Mouse (Mus musculus) cerebellum, adult 2 months (tissue): Measurements from ENCODE around the gene Olfr1431. TPM values are rescaled to one million over a fixed set of nuclear protein-coding genes. Genes with fewer than 3 reads are reported as not detected.
"Not testable (repeated sequence)": the region's sequence is repeated elsewhere in the genome, so short reads cannot be mapped to it uniquely, and the experiment has no call there.

Experiments used
- DNase-seq, 2 experiments: peaks; one replicate each; pipeline ENCODE4 v3.0.0; 2021
- H3K27ac ChIP-seq: fragments of 200-500 bp; 2 replicates; pipeline ENCODE4 v1.5.1; 2012; ENCODE audit warnings: low read length, control low read depth, inconsistent platforms; ENCODE audit not compliant: insufficient read depth
- H3K27me3 ChIP-seq: fragments of 200-500 bp; 2 replicates; pipeline ENCODE4 v1.6.1; 2012; ENCODE audit warnings: inconsistent platforms, mild to moderate bottlenecking, low read length, moderate library complexity; ENCODE audit not compliant: control insufficient read depth, insufficient read depth
- H3K4me1 ChIP-seq: fragments of 200-500 bp; 2 replicates; pipeline ENCODE4 v1.6.1; 2011; ENCODE audit warnings: low read length; ENCODE audit not compliant: control insufficient read depth, insufficient read depth
- H3K4me3 ChIP-seq: fragments of 200-500 bp; replicated peaks from 2 replicates; pipeline ENCODE3; 2011; ENCODE audit warnings: mild to moderate bottlenecking, low read depth, low read length, control low read depth; ENCODE audit not compliant: insufficient read depth
- CTCF ChIP-seq: fragments of 200-500 bp; IDR thresholded peaks from 2 replicates; pipeline ENCODE4 v1.5.1; 2011; ENCODE audit warnings: low read depth, mild to moderate bottlenecking, control low read depth, low read length, moderate library complexity, borderline replicate concordance; ENCODE audit not compliant: insufficient read depth
- POLR2A ChIP-seq: fragments of 200-500 bp; IDR thresholded peaks from 2 replicates; pipeline ENCODE4 v1.6.1; 2011; ENCODE audit warnings: low read length, control low read depth, borderline replicate concordance; ENCODE audit not compliant: insufficient read depth
- WGBS: fragments of 180-500 bp; shearing (Covaris S2); methylation state at CpG from one replicate; pipeline ENCODE4 v1.1.7; 2018; 5-methylcytosine and 5-hydroxymethylcytosine counted together
- polyA plus RNA-seq: library from polyadenylated mRNA; depleted of rRNA; stranded (reverse); fragments of >200 nt; gene quantifications from 2 replicates; pipeline ENCODE4 v1.2.3, GENCODE M21; 2012; rRNA removed

Gene Olfr1431
- not detected in 2 replicates for polyA plus RNA-seq

- Histone ChIP-seq H3K27ac (no peak within 1 kb of the TSS), H3K27me3 (no peaks in the 10 kb centered on the region), H3K4me1 (no peaks in the 10 kb centered on the region), H3K4me3 (no peak within 1 kb of the TSS)
- 9% methylated on average over 1 of the region's 1 CpGs for WGBS
- no peak for TF ChIP-seq CTCF
- no peak for TF ChIP-seq POLR2A
- no peak for DNase-seq
Measured at GRCm38 (mm10) chr19:12200334-12200733, at the start of gene Olfr1431. TSS of gene Olfr1431 (plus strand) at chr19:12200634.

DNA sequence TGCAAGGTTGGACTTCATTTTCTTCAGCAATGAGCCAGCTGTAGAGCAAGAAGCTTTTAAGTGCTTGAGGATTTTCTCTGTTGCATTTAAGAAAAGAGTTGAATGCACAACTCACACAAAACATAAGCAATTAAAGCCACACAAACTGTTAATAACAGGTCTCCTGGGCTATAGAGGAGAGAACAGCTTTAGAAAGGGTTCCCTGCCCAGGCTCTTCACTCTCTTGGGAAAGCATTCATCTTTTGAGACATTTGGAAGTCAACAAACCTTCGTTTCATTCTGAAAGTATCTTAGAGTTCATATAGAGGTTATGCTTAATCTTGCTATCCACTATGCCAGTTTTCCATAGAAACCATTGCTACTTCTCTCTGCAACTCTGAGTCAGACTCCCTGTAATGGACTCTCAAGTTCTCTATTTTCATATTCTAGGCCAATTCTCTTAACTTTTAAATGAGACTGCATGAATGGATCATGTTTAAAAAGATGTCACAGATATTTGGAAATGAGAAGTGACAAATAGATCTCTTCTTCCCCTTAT lies 30.3 kb upstream of the Olfr1431 start, which contains the start of gene Olfr1555-ps1:
Olfr1555-ps1 (minus strand) TSS at position 51 of the 538 bp plus-strand sequence.
- 40% methylated on average over 1 of the region's 1 CpGs for WGBS
- not testable (repeated sequence) for H3K4me3 ChIP-seq, DNase-seq, H3K27ac ChIP-seq, H3K27me3 ChIP-seq, H3K4me1 ChIP-seq

DNA sequence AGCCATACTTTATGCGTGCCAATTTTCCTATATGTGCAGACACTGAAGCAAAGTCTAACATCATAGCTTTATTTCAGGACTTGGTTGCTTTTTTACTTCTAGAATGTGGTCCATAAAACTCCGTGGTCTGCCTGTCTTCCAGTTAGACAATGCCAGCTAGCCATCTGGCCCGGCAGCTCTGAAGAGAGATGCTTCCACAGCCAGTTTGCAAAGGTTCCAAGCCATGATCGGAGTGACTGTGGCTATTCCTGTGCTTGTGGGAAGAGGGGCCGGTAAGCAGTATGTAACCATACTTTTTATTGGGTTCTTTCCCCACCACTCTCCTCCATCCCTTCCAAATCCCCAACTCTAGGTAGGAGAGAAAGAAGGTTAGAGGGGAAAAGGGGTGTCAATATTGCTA lies 25.0 kb upstream of the Olfr1431 start:
- 61% methylated on average over 5 of the region's 5 CpGs for WGBS
- peak; percentile 9 for DNase-seq
- not testable (repeated sequence) for H3K4me1 ChIP-seq, H3K27ac ChIP-seq, H3K4me3 ChIP-seq, H3K27me3 ChIP-seq

- H3K4me3 ChIP-seq, DNase-seq, H3K27me3 ChIP-seq, H3K27ac ChIP-seq, H3K4me1 ChIP-seq: not testable (repeated sequence)
- WGBS: 90% methylated on average over 4 of the region's 4 CpGs
Measured at GRCm38 (mm10) chr19:12199076-12199475, 1.4 kb upstream of the Olfr1431 start.

- H3K27ac ChIP-seq, H3K4me3 ChIP-seq, DNase-seq, H3K27me3 ChIP-seq, H3K4me1 ChIP-seq: not testable (repeated sequence)
Measured at GRCm38 (mm10) chr19:12232496-12232895, 32.1 kb downstream of the Olfr1431 start, which contains the start of gene Olfr1432. TSS of gene Olfr1432 (minus strand) at chr19:12232596.

DNA sequence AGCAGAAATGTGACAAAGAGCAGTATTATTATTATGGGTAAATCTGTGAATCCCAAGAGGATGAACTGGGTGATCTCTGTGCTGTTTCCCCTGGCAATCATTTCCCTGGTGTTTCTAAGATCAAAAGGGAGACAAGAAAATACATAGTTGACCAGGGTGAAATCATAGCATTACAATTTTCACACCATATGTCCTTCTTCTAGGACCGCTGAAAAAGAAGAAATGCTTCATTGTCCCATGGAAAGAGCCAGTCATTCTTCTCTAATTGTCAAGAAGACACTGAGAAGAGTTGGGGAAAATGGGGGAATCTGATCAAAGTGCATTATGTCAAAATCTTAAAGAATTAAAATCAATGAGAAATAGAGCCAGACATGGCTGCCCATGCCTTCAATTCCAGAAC lies 41.1 kb downstream of the Olfr1431 start, which contains the start of gene Olfr262:
Olfr262 (minus strand) TSS at position 101 of the 400 bp plus-strand sequence.
- H3K27ac ChIP-seq: no peak within 1 kb of the TSS
- no peaks in the 10 kb centered on the region for H3K4me1 ChIP-seq
- no peak for TF ChIP-seq POLR2A
- TF ChIP-seq CTCF: no peak
- no peak within 1 kb of the TSS for H3K4me3 ChIP-seq
- DNase-seq: no peak
- WGBS: 77% methylated on average over 1 of the region's 1 CpGs
- H3K27me3 ChIP-seq: no peaks in the 10 kb centered on the region

GRCm38 (mm10) chr19:12260732-12261131 lies 60.3 kb downstream of the Olfr1431 start, which contains the start of gene Olfr235:
TSS of gene Olfr235 (plus strand) at chr19:12261032.
- Histone ChIP-seq H3K4me1 (no peaks in the 10 kb centered on the region), H3K27ac (no peak within 1 kb of the TSS), H3K27me3 (no peaks in the 10 kb centered on the region), H3K4me3 (no peak within 1 kb of the TSS)
- TF ChIP-seq CTCF (no peak), POLR2A (no peak)
- no peak for DNase-seq
- WGBS: 52% methylated on average over 1 of the region's 1 CpGs

Other genes with a start within 250 kb of the Olfr1431 start
- gene Osbp, start 234.7 kb upstream of the Olfr1431 start, polyA plus RNA-seq: 38.9 and 39.9 TPM in 2 replicates
- gene Olfr1423, start 159.3 kb upstream of the Olfr1431 start, polyA plus RNA-seq: not detected in 2 replicates
- gene Olfr1424, start 138.0 kb upstream of the Olfr1431 start, polyA plus RNA-seq: not detected in 2 replicates
- gene Olfr1425, start 122.9 kb upstream of the Olfr1431 start, polyA plus RNA-seq: not detected in 2 replicates
- not detected in 2 replicates for gene Olfr1426, start 108.6 kb upstream of the Olfr1431 start, polyA plus RNA-seq
- not detected in 2 replicates for gene Olfr1427, start 97.3 kb upstream of the Olfr1431 start, polyA plus RNA-seq
- not detected in 2 replicates for gene Olfr1428, start 84.7 kb upstream of the Olfr1431 start, polyA plus RNA-seq
- gene Olfr76, start 77.4 kb upstream of the Olfr1431 start, polyA plus RNA-seq: not detected in 2 replicates
- gene Olfr1555-ps1, start 30.5 kb upstream of the Olfr1431 start, polyA plus RNA-seq: not detected in 2 replicates
- gene Olfr1432, start 32.0 kb downstream of the Olfr1431 start, polyA plus RNA-seq: not detected in 2 replicates
- not detected in 2 replicates for gene Olfr262, start 41.0 kb downstream of the Olfr1431 start, polyA plus RNA-seq
- 0.07 TPM in 1 of 2 replicates, not detected in the other for gene Olfr235, start 60.4 kb downstream of the Olfr1431 start, polyA plus RNA-seq
- not detected in 2 replicates for gene Olfr1434, start 79.2 kb downstream of the Olfr1431 start, polyA plus RNA-seq
- gene Olfr1436, start 98.5 kb downstream of the Olfr1431 start, polyA plus RNA-seq: not detected in 2 replicates
- not detected in 2 replicates for gene Olfr1437, start 124.5 kb downstream of the Olfr1431 start, polyA plus RNA-seq
- not detected in 2 replicates for gene Olfr1438-ps1, start 135.3 kb downstream of the Olfr1431 start, polyA plus RNA-seq
- gene Olfr1440, start 186.6 kb downstream of the Olfr1431 start, polyA plus RNA-seq: not detected in 2 replicates
- gene Olfr1441, start 216.8 kb downstream of the Olfr1431 start, polyA plus RNA-seq: not detected in 2 replicates
- gene Pfpl, start 227.3 kb downstream of the Olfr1431 start, polyA plus RNA-seq: not detected in 2 replicates